Mouse (Mus musculus) heart, postnatal 0 days (tissue): Measurements from ENCODE around the gene Pafah1b3.

ENCODE experiments used
- CTCF ChIP-seq: IDR thresholded peaks from 2 replicates; pipeline ENCODE4 v1.5.1; 2016; ENCODE audit warnings: antibody characterized with exemption, control low read depth, low read depth
- EP300 ChIP-seq: IDR thresholded peaks from 2 replicates; pipeline ENCODE4 v1.6.1; 2016; ENCODE audit warnings: antibody characterized with exemption, low read depth

- TF ChIP-seq CTCF: no peak
- TF ChIP-seq EP300: no peak
These were observed 19.7 kb upstream of the Pafah1b3 start for GRCm38 (mm10) chr7:25317446-25317999.
